Mouse (Mus musculus) testis, adult 2 months (tissue): ENCODE data around the gene Obsl1.

Experiments used
- CTCF ChIP-seq: fragments of 200-500 bp; IDR thresholded peaks from 2 replicates; pipeline ENCODE4 v1.5.1; 2012; ENCODE audit warnings: low read depth, mild to moderate bottlenecking, inconsistent platforms, low read length, moderate library complexity; ENCODE audit not compliant: control insufficient read depth, insufficient read depth, insufficient replicate concordance
- POLR2A ChIP-seq: fragments of 200-500 bp; IDR thresholded peaks from 2 replicates; pipeline ENCODE4 v1.6.1; 2012; ENCODE audit warnings: low read depth, mild to moderate bottlenecking, inconsistent platforms, low read length, moderate library complexity; ENCODE audit not compliant: control insufficient read depth

DNA sequence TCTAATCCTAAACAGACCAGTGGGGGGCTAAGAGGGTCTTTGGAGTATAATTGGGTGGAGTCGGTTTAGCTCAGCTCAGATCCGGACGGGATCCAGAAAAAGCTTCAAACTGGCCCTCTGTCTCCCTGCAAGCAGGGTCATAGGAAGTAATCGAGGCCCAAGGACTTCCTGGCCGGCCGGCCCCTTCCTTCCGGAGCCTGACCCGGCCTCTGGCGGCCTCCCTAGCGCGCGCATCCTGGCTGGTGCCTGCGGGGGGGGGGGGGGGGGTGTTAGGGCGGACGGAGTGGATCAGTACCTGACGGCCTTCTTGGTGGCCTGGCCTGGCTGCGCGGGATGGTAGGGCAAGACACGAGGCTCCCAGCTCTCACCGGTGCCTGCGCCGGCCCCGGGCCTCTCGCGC lies 27.8 kb downstream of the Obsl1 start:
- TF ChIP-seq CTCF (no peak), POLR2A (no peak)
